Mouse (Mus musculus) midbrain, embryonic 14.5 days (tissue): Measurements from ENCODE around the gene Fam169b. TPM values are rescaled to one million over a fixed set of nuclear protein-coding genes. Genes with fewer than 3 reads are reported as not detected.
A peak's percentile ranks its signal among the peaks of the same experiment; 100 is the strongest.

Experiments used
- ATAC-seq: fragments of 200-750 bp; cut with Nextera tagmentation; 2 replicates; pipeline ENCODE4 v1.8.0; 2017; ENCODE audit warnings: moderate number of reproducible peaks, moderate library complexity; ENCODE audit not compliant: low FRiP score, low TSS enrichment
- DNase-seq: peaks from one replicate; pipeline ENCODE4 v3.0.0-alpha.2; 2015
- H3K27ac ChIP-seq: fragments of 300-500 bp; sonication (generic); replicated peaks from 2 replicates; pipeline ENCODE4 v1.5.1; 2014; ENCODE audit warnings: mild to moderate bottlenecking, low read depth, low read length, moderate library complexity
- H3K27me3 ChIP-seq: fragments of 300-500 bp; sonication (generic); 2 replicates; pipeline ENCODE4 v1.6.1; 2014; ENCODE audit warnings: low read length, control low read depth, mixed read lengths; ENCODE audit not compliant: control insufficient read depth, insufficient read depth
- H3K36me3 ChIP-seq: fragments of 300-500 bp; sonication (generic); 2 replicates; pipeline ENCODE4 v1.6.1; 2014; ENCODE audit warnings: low read length, control low read depth; ENCODE audit not compliant: control insufficient read depth, insufficient read depth
- H3K4me1 ChIP-seq: fragments of 300-500 bp; sonication (generic); 2 replicates; pipeline ENCODE4 v1.6.1; 2014; ENCODE audit warnings: mild to moderate bottlenecking, antibody characterized with exemption, low read length, control low read depth; ENCODE audit not compliant: control insufficient read depth, insufficient read depth
- H3K4me2 ChIP-seq: fragments of 300-500 bp; sonication (generic); 2 replicates; pipeline ENCODE4 v1.6.1; 2014; ENCODE audit warnings: mild to moderate bottlenecking, low read length, moderate library complexity
- H3K4me3 ChIP-seq: fragments of 300-500 bp; sonication (generic); replicated peaks from 2 replicates; pipeline ENCODE4 v1.5.1; 2014; ENCODE audit warnings: low read depth, low read length
- H3K9ac ChIP-seq: fragments of 300-500 bp; sonication (generic); replicated peaks from 2 replicates; pipeline ENCODE4 v1.6.1; 2014; ENCODE audit warnings: mild to moderate bottlenecking, low read length, moderate library complexity
- H3K9me3 ChIP-seq: fragments of 300-500 bp; sonication (generic); 2 replicates; pipeline ENCODE4 v1.6.1; 2016; ENCODE audit warnings: low read length, control low read depth, mixed read lengths; ENCODE audit not compliant: control insufficient read depth
- WGBS: fragments of 180-500 bp; shearing (Covaris S2); extraction: QIAGEN DNeasy Blood & Tissue Kit; methylation state at CpG from one replicate; pipeline ENCODE4 v1.1.7; 2014; 5-methylcytosine and 5-hydroxymethylcytosine counted together
- polyA plus RNA-seq: library from polyadenylated mRNA; unstranded; fragments of >200 nt; fragmentation: Nextera tagmentation; extraction: Ambion mirVana; gene quantifications from 2 replicates; pipeline ENCODE4 v1.2.1, GENCODE M21; 2014

The Fam169b gene
- polyA plus RNA-seq, 1 experiment from 2014 or later: 0.08 TPM

- Histone ChIP-seq H3K27me3 (no peaks in the 10 kb centered on the region), H3K36me3 (no peaks in the 10 kb centered on the region), H3K4me2 (no peak overlapping the region), H3K4me1 (no peaks in the 10 kb centered on the region), H3K27ac (no peak overlapping the region), H3K9ac (no peak overlapping the region), H3K4me3 (no peak overlapping the region), H3K9me3 (no peaks in the 10 kb centered on the region)
- DNase-seq (no peak), ATAC-seq (no peak)
- 85% methylated on average over 13 of the region's 13 CpGs for WGBS
Observed at GRCm38 (mm10) chr7:68298381-68299076, 24.9 kb downstream of the Fam169b start.

GRCm38 (mm10) chr7:68301160-68301559 is 27.5 kb downstream of the Fam169b start:
- H3K4me1 ChIP-seq: no peaks in the 10 kb centered on the region
- no peaks in the 10 kb centered on the region for H3K36me3 ChIP-seq
- WGBS: 83% methylated on average over 7 of the region's 7 CpGs
- no peak overlapping the region for H3K4me3 ChIP-seq
- H3K27ac ChIP-seq: no peak overlapping the region
- H3K4me2 ChIP-seq: no peak overlapping the region
- H3K27me3 ChIP-seq: no peaks in the 10 kb centered on the region
- DNase-seq (peak; percentile 30), ATAC-seq (no peak)
- no peaks in the 10 kb centered on the region for H3K9me3 ChIP-seq
- no peak overlapping the region for H3K9ac ChIP-seq

DNA sequence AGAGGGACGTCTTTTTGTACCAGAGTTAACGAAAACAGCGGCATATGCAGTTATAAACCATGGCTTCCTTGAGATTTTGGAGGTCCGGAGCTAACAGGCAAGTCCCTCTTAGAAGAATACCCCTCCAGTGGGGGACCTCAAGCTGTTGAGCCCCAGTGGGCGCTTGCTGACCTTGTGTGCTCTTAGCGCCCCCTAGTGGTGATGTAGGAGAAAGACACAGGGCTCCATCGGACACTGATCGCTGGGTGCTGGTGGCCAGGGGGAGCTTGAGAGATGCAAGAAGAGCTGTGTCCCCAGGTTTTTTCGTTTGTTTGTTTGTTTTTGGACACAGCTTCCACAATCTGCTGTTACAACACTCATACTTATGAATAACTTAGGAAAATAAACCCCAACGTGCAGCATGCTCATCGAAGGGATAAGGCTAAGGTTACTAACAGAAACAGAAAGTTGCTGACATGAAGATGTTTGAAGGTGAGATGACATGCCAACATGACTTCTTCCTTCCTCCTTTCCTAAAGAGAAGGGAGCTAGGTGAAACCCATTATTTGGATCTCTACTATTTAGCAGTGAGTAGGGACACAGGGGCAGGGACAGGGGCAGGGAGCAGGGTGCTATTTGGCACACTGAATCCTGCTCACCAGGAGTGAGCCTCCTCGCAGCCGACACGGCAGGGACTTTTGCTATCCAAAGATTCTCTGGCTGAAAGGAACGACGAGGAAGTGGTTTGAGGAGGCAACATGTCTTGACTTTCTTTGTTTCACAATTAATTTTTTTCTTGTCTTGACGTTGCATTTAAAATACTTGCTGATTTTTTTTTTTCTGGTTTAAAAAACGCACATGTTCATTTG is 29.2 kb downstream of the Fam169b start:
- H3K9me3 ChIP-seq: no peaks in the 10 kb centered on the region
- DNase-seq (peak; percentile 90), ATAC-seq (peak; percentile 62; the same call in 1 of the 2 replicates)
- no peak overlapping the region for H3K9ac ChIP-seq
- H3K4me2 ChIP-seq: peak overlapping the region; percentile 31
- no peaks in the 10 kb centered on the region for H3K36me3 ChIP-seq
- 34% methylated on average over 18 of the region's 18 CpGs for WGBS
- H3K4me3 ChIP-seq: no peak overlapping the region
- H3K27me3 ChIP-seq: no peaks in the 10 kb centered on the region
- no peak overlapping the region for H3K27ac ChIP-seq
- no peaks in the 10 kb centered on the region for H3K4me1 ChIP-seq

GRCm38 (mm10) chr7:68303685-68304084 is 30.0 kb downstream of the Fam169b start:
- Histone ChIP-seq H3K36me3 (no peaks in the 10 kb centered on the region), H3K4me2 (no peak overlapping the region), H3K9ac (no peak overlapping the region), H3K4me1 (no peaks in the 10 kb centered on the region), H3K4me3 (no peak overlapping the region), H3K27me3 (no peaks in the 10 kb centered on the region), H3K9me3 (no peaks in the 10 kb centered on the region), H3K27ac (no peak overlapping the region)
- 80% methylated on average over 6 of the region's 6 CpGs for WGBS
- no peak for ATAC-seq
- DNase-seq: no peak

GRCm38 (mm10) chr7:68305781-68306575 is 32.3 kb downstream of the Fam169b start:
- Histone ChIP-seq H3K4me2 (no peak overlapping the region), H3K27me3 (no peaks in the 10 kb centered on the region), H3K36me3 (no peaks in the 10 kb centered on the region), H3K9me3 (no peaks in the 10 kb centered on the region), H3K27ac (no peak overlapping the region), H3K9ac (no peak overlapping the region), H3K4me1 (no peaks in the 10 kb centered on the region), H3K4me3 (no peak overlapping the region)
- DNase-seq (no peak), ATAC-seq (no peak)
- WGBS: 61% methylated on average over 11 of the region's 11 CpGs

- Histone ChIP-seq H3K9ac (no peak overlapping the region), H3K4me2 (no peak overlapping the region), H3K4me3 (no peak overlapping the region), H3K27me3 (no peaks in the 10 kb centered on the region), H3K4me1 (no peaks in the 10 kb centered on the region), H3K9me3 (no peaks in the 10 kb centered on the region), H3K36me3 (no peaks in the 10 kb centered on the region), H3K27ac (no peak overlapping the region)
- ATAC-seq (no peak), DNase-seq (no peak)
- 83% methylated on average over 8 of the region's 8 CpGs for WGBS
Observed at GRCm38 (mm10) chr7:68306756-68307155, 33.1 kb downstream of the Fam169b start.

- ATAC-seq (no peak), DNase-seq (no peak)
- Histone ChIP-seq H3K36me3 (no peaks in the 10 kb centered on the region), H3K4me1 (no peaks in the 10 kb centered on the region), H3K27ac (no peak overlapping the region), H3K4me3 (no peak overlapping the region), H3K9ac (no peak overlapping the region), H3K27me3 (no peaks in the 10 kb centered on the region), H3K4me2 (no peak overlapping the region), H3K9me3 (no peaks in the 10 kb centered on the region)
- WGBS: 88% methylated on average over 6 of the region's 6 CpGs
Observed at GRCm38 (mm10) chr7:68311469-68311868, 37.8 kb downstream of the Fam169b start.

GRCm38 (mm10) chr7:68312395-68312794 is 38.8 kb downstream of the Fam169b start:
- H3K27me3 ChIP-seq: no peaks in the 10 kb centered on the region
- no peaks in the 10 kb centered on the region for H3K4me1 ChIP-seq
- no peaks in the 10 kb centered on the region for H3K9me3 ChIP-seq
- H3K9ac ChIP-seq: no peak overlapping the region
- no peaks in the 10 kb centered on the region for H3K36me3 ChIP-seq
- WGBS: 84% methylated on average over 5 of the region's 5 CpGs
- H3K4me2 ChIP-seq: no peak overlapping the region
- H3K4me3 ChIP-seq: no peak overlapping the region
- H3K27ac ChIP-seq: no peak overlapping the region
- DNase-seq (no peak), ATAC-seq (no peak)
